Mouse (Mus musculus) adrenal gland, postnatal 36 days (tissue): ENCODE data around the gene Rhoq. TPM values are rescaled to one million over a fixed set of nuclear protein-coding genes. Genes with fewer than 3 reads are reported as not detected.

Experiments
- DNase-seq, 2 experiments: peaks; one replicate each; pipeline ENCODE4 v3.0.0; 2021; ENCODE audit warnings: mixed read lengths in 1 of 2
- total RNA-seq, 2 experiments: library from RNA; stranded (reverse); gene quantifications; 2 replicates each; pipeline ENCODE4 v1.2.3; 2021

Gene Rhoq
- total RNA-seq, 2 experiments from 2014 or later: 79.5 to 109 TPM

GRCm38 (mm10) chr17:86991306-86991705 is 28.4 kb downstream of the Rhoq start:
- DNase-seq: no peak

DNA sequence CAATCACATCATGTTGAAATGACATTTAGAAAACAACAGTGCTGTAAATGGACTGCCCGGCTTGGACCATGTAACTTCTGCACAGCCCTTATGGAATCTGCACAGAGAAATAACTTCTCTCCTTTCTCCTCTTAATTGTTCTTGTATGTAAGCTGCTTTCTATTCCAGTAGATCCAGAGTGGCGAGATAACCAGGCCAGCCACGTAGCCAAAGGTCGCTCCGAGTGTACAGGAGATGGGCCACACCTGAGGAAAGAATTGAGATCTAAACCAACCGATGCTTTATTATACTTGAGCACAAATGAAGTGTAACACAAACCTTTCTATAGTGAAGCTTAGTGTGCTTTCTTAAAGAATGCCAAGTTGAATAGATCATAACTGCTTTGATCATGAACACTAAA is 34.4 kb downstream of the Rhoq start:
- DNase-seq: no peak

- no peak for DNase-seq
Observed at GRCm38 (mm10) chr17:87008950-87009349, 46.1 kb downstream of the Rhoq start.

- DNase-seq: peak; percentile 28 to 29
Observed at GRCm38 (mm10) chr17:87011301-87012019, 48.6 kb downstream of the Rhoq start.

DNA sequence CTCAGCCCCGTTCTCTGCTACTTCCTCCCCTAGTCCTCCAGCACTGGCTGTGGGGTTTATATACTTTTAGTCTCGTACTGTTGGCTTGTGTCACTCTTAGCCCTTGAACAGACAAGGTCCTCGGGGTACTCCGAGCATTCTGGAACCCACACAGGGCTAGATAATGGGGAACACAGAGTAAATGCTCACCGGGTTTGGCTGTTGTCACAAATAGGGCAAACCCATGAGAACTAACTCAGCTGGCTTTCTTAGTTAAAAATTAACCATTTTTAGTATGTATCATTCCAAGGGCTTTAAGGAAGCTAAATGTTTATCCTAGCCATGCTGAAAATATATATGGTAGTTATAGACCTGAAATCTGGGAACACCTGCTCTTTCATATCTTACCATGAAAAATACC is 56.8 kb downstream of the Rhoq start:
- DNase-seq: no peak

- peak; percentile 17 to 20 for DNase-seq
Observed at GRCm38 (mm10) chr17:87024491-87025242, 61.8 kb downstream of the Rhoq start.

DNA sequence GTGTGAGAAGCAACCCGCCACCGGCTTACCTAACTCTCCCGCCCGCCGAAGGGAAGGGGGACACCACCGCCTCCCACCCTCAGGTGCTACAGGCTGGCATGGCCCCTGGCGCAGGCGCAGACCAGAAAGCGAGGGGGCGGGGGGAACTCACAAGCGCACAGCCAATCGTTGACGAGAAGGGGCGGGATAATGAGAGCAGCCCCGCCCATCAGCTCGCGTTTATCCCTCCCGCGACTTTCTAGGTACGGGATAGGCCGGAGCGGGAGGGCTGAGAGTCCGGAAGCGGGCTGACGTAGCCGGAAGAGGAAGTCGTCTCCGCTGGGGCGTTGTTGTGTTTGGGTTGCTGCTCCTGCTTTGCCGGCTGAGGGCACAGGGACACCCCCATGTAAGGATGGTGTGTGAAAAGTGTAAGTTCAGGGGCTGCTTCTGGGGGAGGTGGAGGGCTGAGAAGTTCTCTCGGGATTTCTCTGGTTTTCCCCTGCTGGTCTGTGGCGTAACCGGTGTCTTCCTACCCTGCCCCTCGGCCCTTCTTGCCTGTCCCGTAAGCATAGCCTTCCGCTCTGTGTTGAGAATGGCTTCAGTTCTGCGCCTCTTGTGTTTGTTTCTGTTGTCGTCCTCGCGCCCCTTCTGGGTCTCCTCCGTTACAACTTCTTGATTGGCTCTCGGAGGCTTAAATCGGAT is 62.5 kb downstream of the Rhoq start, which contains the start of the genes Pigf and Cript:
Gene Pigf (minus strand): TSS at position 138 of the 681 bp plus-strand sequence.
Gene Cript (plus strand): TSS at position 282 of the 681 bp plus-strand sequence.
- peak; percentile 98 to 99 for DNase-seq

- DNase-seq: peak; percentile 44 to 65
Observed at GRCm38 (mm10) chr17:87036141-87037073, 73.5 kb downstream of the Rhoq start.

DNA sequence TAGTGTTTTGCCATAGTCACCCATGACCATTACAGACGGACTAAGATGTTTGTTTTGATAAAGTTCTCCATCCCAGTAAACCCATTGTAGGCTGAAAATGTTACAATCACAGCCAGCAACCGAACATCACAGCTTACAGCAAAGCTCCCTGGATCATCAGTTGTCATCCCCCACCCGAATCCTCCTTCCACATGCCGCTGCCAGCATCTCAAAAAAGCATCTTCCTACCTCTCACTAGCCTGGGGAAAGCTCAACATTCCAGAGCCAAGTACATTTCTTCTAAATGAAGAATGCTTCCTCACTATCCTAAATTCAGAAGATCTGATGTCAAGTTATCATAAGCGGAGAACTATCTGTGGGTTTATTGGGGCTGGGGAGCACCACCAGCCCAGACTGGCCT is 75.6 kb downstream of the Rhoq start:
- DNase-seq: no peak

DNA sequence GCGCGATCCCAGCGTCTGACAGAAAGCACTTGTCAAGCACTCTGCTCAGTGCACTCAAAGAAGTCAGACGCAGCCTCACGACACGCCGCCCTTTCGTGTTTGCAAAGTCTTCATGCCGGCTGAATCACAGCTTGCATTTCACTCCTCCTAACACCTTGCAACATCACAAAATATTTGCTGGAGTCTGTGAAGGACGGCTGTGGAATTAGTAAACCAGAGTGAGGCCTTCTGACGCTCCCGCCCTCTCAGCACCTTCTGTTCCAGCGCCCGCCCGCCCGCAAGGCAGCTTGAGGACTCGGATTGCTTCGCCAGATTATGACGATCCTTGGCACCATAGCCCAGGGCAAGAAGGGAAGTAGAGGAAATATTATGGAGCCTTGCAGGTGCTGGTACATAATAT is 78.9 kb downstream of the Rhoq start:
- peak; percentile 40 to 41 for DNase-seq

- peak; percentile 90 to 92 for DNase-seq
Observed at GRCm38 (mm10) chr17:87044364-87044763, 81.5 kb downstream of the Rhoq start.

DNA sequence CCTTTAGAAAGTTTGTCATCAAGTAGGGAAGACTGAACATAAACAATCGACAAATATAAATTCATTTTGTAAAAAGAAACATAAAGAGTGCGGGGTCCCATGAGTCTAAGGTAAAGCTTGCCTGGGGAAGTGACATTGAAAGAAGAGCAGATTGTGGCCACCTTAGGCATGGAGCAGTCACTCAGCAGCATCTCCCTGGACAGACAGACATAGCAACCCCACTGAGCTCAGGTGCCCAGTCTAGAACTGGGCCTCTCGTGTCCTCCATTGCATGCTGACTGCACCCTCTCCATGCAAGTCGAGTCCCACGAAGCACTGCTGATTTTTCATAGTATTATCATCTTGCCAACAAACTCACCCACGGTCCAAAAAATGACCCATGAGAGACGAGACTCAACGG is 81.9 kb downstream of the Rhoq start:
- no peak for DNase-seq

Other genes with a start within 250 kb of the Rhoq start
- 100 to 1,000 TPM; 165 to 202 TPM for gene Epas1, start 209.4 kb upstream of the Rhoq start, total RNA-seq
- not detected for gene Tmem247, start 45.7 kb upstream of the Rhoq start, total RNA-seq
- not detected for gene Atp6v1e2, start 15.2 kb upstream of the Rhoq start, total RNA-seq
- gene Pigf, start 62.3 kb downstream of the Rhoq start, total RNA-seq: 10 to 100 TPM; 14.5 to 15.9 TPM
- gene Cript, start 62.5 kb downstream of the Rhoq start, total RNA-seq: 10 to 100 TPM; 64.3 to 69.0 TPM
- gene Socs5, start 144.6 kb downstream of the Rhoq start, total RNA-seq: 10 to 100 TPM; 75.7 to 80.5 TPM